Mouse (Mus musculus) liver, embryonic 14.5 days (tissue): ENCODE measurements at regions not wholly inside any gene's neighbourhood (a gene's known extent, or its start where the extent isn't known, plus 50 kb on each side); places are given as distances from the start of the nearest gene placed in this dataset.

Experiments used
- CTCF ChIP-seq: IDR thresholded peaks from 2 replicates; pipeline ENCODE4 v1.5.1; 2016; ENCODE audit warnings: antibody characterized with exemption, low read depth, control low read depth
- EP300 ChIP-seq: IDR thresholded peaks from 2 replicates; pipeline ENCODE4 v1.6.1; 2016; ENCODE audit warnings: antibody characterized with exemption, low read depth

DNA sequence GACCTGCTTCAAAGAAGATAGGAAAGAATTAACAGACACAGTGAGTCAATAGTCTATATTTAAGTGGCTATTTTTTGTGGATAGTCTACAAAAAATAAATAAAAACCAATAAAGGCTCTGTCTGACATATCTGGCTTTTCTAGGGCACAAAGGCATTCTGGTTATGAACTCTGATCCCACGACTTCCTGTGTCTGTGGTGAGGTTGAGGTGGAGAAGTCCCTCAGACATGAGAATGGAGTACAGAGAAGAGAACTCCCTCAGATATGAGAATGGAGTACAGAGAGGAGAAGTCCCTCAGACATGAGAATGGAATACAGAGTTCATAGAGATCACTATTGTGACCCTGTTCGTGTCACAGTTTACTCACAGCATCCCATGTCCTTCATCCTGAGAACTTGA is 243.7 kb downstream of the Mtx2 start:
- TF ChIP-seq CTCF (no peak), EP300 (no peak)
